Mouse (Mus musculus): ENCODE measurements around the gene Zfp991.
"Not testable (repeated sequence)": the region's sequence is repeated elsewhere in the genome, so short reads cannot be mapped to it uniquely, and the experiment has no call there.

The Zfp991 gene

DNA sequence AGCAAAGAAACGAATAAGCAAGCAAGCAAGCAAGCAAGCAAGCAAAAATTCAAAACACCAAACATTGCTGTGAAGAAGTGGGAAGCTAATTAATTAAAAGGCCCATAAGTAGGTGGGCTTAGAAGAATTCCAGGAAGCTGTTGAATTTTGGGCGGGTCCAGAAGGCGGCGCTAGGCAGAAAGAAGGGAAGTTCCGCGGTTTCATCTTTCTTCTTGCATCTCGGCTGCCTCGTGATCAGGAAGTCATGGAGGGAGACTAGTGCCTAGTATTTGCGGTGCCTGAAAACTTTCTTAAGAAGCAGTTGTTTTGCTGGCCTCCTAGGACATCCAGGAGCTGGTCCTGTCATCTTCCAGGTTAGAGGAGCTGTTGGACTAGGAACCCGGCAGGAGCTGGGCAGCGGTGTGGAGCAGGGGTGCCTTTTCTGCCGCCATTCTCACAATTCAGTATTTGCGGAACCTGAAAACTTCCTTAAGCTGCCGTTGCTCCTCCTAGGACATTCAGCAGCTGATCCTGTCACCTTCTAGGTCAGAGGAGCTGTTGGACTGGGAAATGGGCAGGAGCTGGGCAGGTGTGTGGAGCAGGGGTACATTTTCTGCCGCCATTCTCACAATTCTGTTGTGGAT, at the start of gene Zfp991:
Zfp991 (plus strand) TSS at position 202 of the 623 bp plus-strand sequence.
- not testable (repeated sequence) for DNase-seq (ENCODE audit: low read depth, low spot score)

DNA sequence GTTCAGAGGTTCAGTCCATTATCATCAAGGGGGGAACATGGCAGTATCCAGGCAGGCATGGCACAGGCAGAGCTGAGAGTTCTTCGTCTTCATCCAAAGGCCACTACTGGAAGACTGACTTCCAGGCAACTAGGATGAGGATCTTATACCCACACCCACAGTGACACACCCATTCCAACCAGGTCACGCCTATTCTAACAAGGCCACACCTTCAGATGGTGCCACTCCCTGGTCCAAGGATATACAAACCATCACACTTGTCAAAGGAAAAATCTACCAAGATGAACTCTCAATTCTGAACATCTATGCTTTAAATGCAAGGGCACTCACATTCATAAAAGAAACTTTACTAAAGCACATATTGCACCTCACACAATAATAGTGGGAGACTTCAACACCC, 36.2 kb upstream of the Zfp991 start:
- DNase-seq (ENCODE audit: low read depth, low spot score) = not testable (repeated sequence)

DNA sequence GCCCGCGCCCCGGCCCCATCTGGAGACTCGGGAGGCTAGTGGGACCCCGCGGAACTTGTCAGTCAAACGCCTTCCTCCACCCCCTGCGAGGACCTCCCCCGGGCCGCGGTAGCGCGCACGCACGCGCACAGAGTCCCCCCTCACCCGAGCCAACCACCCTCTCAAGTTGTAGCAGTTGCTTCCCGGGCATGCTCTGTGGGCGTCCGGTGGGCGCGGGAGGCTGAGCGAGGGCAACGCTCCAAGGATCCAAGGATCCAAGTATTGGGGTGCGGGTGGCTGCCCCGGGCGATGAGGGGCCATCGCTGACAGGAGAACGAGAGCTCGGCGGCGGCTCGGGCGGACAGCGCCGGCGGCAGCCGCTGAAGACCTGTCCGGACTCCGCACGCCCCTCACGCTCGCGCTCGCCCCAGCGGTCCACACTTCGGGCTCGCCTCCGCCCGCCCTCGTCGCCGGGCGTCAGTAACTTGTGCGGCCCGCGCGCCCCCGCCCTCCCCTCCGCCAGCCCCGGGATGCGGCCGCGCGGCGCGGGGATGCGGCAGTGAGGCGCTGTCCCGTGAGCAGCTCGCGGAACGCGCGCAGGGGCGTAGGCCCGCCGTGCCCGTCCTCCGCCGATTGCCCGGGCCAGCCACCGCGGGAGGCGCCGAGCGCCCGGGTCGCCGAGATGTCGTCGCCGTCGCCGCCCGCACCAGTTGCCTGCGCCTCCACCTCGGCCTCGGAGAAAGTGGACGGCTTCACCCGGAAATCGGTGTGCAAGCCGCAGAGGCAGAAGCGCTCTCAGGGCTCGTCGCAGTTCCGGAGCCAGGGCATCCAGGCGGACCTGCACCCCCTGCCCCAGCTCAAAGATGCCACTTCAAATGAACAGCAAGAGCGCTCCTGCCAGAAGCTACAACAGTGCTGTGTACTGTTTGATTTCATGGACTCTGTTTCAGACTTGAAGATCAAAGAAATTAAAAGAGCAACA, 29.9 kb upstream of the Zfp991 start:
- not testable (repeated sequence) for DNase-seq (ENCODE audit: low read depth, low spot score)

DNA sequence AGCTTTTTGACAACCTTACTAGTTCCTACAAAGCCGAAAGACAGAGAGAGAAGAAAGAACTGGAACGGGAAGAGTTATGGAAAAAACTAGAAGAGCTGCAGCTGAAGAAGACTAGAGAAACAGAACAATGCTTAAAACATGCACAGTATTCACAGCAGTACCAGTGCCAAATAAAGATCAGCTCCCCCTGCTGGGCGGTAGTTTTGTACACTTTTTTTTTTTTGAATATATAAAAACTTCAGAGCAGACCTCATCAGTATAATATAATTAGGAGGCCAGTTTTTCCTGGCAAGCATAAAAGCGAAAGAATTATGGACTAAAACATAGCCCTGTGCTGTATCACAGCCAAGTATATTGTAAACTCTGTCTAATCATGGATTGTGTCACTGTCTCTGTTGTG, 28.0 kb upstream of the Zfp991 start:
- not testable (repeated sequence) for DNase-seq (ENCODE audit: low read depth, low spot score)

DNA sequence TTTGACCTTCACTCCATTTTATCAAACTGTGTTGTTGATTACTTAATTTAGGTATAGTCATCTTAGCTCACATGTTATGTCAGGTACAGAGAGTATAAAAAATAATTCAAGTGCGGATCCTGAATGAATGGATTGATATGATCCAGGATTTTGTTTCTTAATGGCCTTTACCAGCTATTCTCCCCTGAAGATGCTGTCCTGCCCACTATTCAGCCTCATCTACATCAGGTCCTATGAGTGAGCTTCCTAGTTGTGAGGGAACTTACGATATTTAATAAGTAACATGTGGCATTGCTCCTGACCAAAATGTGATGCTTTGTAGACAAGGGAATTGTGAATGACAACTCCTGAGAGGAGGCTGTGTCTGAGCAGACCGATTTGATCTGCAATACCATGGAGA, 14.0 kb upstream of the Zfp991 start:
- not testable (repeated sequence) for DNase-seq (ENCODE audit: low read depth, low spot score)

DNA sequence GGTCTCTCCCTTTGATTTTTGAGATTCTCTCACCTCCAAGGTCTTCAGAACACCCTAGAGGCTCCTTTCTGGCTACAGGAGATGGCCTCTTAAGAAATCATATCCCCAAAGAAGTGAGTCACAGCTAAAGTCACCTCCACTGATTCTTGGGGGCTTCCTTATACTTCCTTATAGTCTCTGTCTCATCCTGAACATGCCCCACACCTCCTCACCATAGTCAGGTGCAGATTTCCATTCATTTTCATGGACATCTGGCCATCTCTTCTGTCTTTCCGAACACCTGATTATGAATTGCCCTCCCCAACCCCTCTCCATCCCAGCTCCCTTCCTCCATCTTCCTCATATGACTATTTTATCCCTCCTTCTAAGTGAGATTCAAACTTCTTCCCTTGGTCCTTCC, 9.6 kb upstream of the Zfp991 start:
- DNase-seq (ENCODE audit: low read depth, low spot score) = not testable (repeated sequence)

DNA sequence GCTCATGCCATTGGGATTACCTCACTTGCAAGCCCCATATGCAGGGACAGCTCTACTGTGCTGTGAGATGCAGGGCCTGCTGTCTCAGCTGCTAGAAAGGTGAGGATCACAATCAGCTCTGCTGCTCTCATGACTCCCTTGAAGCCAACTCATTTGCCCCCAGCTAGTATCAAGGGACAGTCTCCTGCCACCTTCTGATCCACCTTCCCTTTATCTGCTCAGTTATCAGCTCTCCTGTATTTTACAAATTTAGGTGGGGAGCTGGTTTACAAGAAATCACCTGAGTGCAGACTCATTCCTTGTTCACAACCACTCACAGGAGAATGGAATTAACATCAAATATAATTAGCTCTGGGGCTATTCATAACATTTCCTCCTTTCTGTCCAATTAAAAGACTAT, 8.0 kb upstream of the Zfp991 start:
- DNase-seq (ENCODE audit: low read depth, low spot score) = not testable (repeated sequence)

DNA sequence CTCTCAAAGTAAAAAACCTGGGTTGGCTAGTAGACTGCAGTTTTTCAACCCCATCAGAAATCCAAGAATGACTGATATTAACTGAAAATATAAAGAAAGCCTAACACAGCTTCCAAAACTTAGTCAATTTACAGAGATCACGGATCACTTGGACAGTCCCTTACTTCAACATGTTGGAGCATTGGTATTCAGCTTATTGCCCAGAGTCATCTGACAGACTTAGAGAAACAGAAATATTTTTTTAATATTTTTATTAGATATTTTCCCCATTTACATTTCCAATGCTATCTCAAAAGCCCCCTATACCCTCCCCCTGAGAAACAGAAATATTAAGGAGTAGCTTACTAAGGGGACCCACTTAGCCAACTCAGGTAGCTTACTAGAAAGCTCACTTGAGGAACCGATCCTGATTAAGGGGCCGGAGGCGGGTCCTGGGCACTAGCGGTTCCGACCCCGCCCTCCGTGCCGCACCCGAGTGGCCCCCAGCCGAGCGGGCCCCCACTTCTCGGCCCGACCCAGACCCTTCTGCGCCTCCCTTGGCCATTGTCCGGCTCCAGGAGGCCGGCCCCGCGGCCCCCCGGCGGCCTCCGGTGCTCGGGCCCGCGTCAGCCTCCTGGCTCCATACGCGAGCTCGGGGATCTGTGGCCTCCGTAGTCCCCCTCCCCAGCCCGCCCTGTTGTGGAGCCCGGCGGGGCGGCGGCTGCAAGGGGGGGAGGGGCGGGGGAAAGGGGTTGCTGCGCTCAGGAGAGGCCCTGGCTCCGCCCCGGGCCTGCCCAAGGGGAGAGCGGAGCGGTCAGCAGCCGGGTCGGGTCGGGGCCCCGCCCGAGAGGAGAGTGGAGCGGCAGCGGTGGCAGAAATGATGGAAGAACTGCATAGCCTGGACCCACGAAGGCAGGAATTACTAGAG, 7.2 kb upstream of the Zfp991 start:
- not testable (repeated sequence) for DNase-seq (ENCODE audit: low read depth, low spot score)

DNA sequence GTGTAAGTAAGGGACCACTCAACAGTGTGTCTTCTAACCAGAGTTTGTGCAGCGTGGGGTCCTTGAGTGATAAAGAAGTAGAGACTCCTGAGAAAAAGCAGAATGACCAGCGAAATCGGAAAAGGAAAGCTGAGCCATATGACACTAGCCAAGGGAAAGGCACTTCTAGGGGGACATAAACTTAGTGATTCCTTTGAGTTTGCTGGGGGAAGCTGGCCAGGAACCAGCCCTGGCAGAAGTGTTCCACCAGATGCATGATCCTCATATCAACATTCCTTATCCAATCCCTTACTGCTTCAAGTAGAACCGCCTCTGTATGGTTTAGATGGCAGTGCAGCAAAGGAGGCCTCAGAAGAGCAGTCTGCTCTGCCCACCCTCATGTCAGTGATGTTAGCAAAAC, 6.5 kb upstream of the Zfp991 start:
- DNase-seq (ENCODE audit: low read depth, low spot score) = not testable (repeated sequence)

DNA sequence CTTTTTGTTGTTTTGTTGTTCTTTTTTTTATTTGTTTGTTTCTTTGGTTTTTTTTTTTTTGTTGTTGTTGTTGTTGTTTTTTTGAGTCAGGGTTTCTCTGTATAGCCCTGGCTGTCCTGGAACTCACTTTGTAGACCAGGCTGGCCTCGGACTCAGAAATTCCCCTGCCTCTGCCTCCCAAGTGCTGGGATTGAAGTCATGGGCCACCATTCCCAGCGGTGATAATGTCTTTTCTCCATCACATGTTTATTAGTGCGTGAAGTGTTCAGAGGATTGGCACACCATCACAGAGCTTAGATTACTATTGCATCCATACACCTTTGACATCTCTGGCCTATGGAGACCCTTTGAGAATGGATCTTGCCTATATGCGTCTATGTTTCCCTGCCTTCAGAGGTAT, 6.0 kb upstream of the Zfp991 start:
- DNase-seq (ENCODE audit: low read depth, low spot score) = not testable (repeated sequence)

DNA sequence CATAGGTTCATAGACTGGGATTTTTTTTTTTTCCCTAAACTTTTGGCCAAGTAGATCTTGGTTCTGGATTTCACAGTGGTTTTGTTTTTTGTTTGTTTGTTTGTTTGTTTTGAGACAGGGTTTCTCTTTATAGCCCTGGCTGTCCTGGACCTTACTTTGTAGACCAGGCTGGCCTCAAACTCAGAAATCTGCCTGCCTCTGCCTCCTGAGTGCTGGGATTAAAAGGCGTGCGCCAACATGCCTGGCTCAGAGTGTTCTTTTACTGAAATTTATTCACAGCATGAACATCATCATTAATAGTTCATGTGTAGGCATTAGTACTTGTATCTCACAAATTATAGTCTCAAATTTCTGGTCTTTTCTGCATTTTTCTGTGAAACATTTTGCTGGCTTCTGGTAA, 5.4 kb upstream of the Zfp991 start:
- DNase-seq (ENCODE audit: low read depth, low spot score) = not testable (repeated sequence)

DNA sequence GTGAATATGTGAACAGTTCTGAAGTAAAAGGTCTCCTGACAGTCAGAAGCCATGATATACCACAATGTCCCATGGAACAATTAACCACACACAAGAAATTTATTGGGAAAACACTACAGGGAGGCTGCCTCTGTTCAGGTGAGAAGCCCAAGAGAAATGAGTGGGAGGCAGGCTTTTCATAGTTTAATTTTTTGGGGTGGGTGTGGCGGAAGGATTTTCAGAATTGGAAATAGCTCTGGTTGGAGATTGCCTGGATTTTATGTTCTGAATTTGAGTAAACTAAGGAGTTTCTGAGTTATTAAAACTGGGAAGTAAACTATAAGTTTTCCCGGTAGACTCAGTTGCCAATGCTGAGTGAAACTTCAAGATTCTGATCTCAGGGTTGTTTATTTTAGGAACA, 4.7 kb upstream of the Zfp991 start:
- DNase-seq (ENCODE audit: low read depth, low spot score) = peak; percentile 5

DNA sequence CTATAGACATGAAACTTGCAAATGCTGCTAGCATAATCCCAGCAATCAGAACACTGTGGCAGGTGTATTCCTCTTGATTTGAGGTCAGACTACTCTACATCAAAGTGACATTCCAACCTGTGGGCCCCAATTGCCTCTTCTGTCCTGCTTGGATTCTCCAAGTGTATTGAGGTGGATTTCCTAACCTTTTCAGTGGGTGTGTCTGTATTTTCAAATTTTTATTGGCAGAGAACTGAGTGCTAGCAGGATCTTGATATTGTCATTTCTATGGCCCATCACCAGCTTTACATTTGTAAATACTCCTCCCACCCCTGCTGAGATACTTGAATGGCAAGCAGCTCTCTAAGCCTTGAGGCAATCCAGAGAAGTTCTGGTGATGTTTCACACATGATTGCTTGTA, 3.7 kb upstream of the Zfp991 start:
- DNase-seq (ENCODE audit: low read depth, low spot score) = peak; percentile 2

DNA sequence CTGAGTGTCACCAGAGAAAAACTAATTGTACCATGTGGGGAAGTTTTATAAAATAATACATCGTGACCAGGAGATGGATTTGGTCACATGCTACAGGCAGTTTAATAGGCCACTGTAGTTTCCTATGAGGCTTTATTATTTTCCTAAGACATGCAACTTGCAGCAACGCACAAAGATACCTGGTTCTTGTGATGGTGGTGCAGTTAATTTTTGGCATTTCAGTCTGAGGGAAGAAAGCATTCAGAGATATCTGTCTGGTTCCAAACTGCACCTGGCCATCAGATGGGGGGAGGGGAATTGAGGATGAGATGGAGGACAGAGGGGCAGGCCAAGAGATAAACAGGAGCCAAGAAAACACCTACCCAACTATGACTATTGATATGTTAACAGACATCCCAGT, 1.8 kb downstream of the Zfp991 start:
- peak; percentile 1 for DNase-seq (ENCODE audit: low read depth, low spot score)

DNA sequence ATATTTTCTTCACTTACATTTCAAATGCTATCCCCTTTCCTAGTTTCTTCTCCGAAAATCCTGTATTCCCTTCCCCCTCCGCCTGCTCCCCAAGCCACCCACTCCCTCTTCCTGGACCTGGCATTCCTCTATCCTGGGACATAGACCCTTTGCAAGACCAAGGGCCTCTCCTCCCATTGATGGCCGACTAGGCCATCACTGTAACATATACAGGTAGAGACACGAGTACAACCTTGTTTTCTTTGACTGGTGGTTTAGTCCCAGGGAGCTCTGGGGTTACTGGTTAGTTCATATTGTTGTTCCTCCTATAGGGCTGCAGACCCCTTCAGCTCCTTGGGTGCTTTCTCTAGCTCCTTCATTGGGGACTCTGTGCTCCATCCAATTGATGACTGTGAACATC, 9.9 kb downstream of the Zfp991 start:
- DNase-seq (ENCODE audit: low read depth, low spot score) = not testable (repeated sequence)

DNA sequence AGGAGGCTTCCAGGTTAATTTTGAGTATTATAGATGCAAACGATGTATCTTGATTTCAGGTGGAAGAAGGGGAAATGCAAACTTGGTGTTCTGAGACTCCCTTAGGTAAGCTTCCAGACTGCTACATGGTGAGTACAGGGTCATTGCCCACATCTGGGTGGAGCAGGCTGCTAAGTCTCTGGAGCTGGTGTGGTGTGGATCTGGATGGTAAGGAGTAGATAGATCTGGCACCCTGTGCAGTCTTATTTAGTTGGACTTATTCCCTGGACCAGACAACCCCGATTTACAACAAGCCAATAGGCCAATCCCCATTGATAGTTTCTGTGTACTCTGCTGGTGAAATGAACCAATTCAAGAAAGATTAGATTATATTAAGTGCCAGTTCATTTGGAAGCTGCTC, 33.4 kb downstream of the Zfp991 start:
- DNase-seq (ENCODE audit: low read depth, low spot score) = not testable (repeated sequence)

DNA sequence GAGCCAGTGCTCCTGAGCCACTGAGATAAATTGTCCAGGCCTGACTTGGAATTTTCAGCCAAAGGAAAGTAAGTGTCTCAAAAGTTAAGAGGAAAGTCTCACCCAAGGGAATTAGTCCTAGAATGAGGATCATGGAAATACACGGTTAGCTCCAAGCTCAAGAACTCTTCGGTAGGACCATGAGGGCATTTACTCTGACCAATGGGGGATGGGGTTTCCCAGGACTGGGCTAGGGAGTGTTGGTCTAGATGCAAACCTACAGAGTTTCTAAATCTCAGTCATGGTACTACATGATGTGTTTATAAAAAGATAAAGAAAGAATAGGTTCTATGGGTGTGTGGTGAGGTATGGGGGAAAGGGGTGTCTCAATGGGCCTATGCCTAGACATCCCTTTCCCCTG, 38.7 kb downstream of the Zfp991 start:
- DNase-seq (ENCODE audit: low read depth, low spot score) = not testable (repeated sequence)

DNA sequence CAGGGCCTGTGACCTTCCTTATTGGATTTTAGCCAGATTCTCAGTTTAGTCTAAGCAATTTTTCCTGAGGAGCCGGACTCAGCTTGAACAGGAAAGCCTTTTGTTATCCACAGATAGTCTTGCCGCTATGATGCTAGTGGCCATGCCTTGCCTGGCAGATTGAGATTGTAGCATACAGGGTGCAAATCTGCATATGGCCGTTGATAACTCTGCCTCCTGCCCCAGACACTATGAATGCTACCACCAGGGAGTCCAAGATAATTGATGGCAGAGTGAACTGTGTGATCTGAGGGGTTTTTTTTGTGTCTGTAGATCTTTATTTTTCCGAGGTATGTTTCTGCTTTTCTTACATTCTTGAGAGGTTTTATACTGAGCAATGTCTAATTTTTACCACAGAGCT, 39.7 kb downstream of the Zfp991 start:
- not testable (repeated sequence) for DNase-seq (ENCODE audit: low read depth, low spot score)

DNA sequence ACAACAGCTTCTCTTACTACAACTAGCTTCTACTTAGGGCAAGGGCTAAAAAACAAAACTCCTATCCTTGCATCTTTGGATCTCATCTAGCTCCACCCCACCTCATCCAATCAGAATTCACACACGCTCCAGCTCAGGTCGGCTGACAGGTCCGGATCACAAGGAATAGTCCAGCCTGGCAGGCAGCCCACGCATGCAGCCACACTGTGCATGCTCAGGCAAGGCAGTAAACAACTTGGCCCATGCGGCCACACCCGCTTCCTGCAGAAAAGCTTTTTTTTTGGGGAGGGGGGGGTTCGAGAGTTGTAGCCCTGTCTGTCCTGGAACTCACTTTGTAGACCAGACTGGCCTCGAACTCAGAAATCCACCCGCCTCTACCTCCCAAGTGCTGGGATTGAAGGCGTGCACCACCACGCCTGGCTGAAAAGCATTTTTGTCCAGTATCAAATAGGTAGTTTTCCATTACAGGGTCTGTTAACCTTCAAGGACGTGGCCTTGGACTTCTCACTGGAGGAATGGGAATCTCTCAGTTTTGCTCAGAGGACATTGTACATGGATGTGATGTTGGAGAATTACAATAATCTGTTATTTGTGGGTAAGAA, 44.5 kb downstream of the Zfp991 start:
- DNase-seq (ENCODE audit: low read depth, low spot score) = not testable (repeated sequence)

DNA sequence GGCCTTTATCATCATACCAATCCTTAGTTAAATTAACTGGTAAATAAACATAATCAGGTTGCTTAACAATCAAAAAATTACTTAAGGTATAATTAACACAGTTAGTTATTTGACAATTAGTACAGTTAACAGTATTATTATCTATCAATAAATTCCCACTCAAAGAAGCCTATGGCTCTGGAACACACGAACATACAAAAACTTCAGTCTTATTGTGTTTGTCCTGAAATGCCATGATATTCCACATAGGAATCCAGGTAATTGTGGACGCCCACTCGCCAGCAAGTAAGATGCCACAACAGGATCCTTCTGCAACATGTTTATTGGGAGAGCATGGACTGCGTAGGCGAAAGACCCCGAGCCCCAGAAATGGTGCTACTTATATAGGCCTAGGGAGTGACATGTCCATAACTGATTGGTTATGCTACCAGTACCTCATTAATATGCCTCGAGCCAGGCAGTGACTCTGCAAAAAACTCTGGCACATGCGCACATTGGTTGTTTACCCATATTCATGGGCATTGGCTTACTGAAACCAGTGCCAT, 49.4 kb downstream of the Zfp991 start:
- DNase-seq (ENCODE audit: low read depth, low spot score) = not testable (repeated sequence)

All from 3T3-L1 (cell line).